Comparison of ENCODE assay signal across 8 mouse cellular contexts in the genomic region with DNA sequence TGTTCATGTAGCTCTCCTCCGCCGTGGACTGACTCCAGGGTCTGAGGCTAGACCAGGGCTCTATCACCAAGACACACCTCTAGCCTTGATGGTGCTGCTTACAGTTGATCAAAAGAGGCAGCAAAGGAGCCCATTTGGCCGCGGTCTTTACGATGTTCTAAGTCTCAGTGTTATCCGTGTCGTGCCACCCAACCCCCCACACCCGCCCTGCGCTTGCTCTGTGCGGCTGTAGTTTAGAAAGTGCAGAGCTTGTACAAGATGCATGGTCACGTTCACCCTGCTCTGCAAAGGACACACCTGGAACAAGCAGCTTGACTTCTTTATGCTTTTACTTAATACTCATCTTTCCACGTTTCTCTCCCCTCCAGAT. TPM values are rescaled to one million over a fixed set of nuclear protein-coding genes. Genes with fewer than 3 reads are reported as not detected.
DNase-seq lines count a peak whose midpoint lies in the region; ATAC-seq and TF ChIP-seq lines count a peak whose summit lies in the region.

No protein-coding gene starts in this region.

- no peaks in the 10 kb centered on the region for H3K9me3 ChIP-seq in heart, postnatal 0 days (replicated peaks; ENCODE audit: control insufficient read depth, low read length)
- no peaks in the 10 kb centered on the region for H3K9me3 ChIP-seq in liver, embryonic 16.5 days (replicated peaks; ENCODE audit: control insufficient read depth, low read length)
- no peaks in the 10 kb centered on the region for H3K9me3 ChIP-seq in stomach, postnatal 0 days (ENCODE audit: control insufficient read depth, low read length)

- DNase-seq in heart, adult 2 months: peak in 1 of 2 experiments; percentile 39
- no peak for DNase-seq in heart, adult 8-10 months (ENCODE audit: low spot score)
- DNase-seq in R1 (ENCODE audit: low read depth, low spot score) (peak; percentile 35), MN1 (ENCODE audit: low spot score) (no peak)
- no peak for DNase-seq in heart, postnatal 0 days (ENCODE audit: low spot score)
- DNase-seq in stomach, postnatal 0 days (ENCODE audit: low spot score): peak; percentile 38
- DNase-seq in cerebellum, postnatal 4 days (ENCODE audit: low spot score in 2 of 2): no peak

- TF ChIP-seq POLR2A in heart, adult 2 months (IDR thresholded peaks at IDR 0.05; ENCODE audit: insufficient read depth, low read depth, low read length): no peak

- H3K79me2 ChIP-seq in heart, adult 2 months (replicated peaks; ENCODE audit: control insufficient read depth, insufficient read depth, low read length): no peaks in the 10 kb centered on the region

- peak overlapping the region; percentile 53 for H3K4me3 ChIP-seq in heart, adult 2 months
- peak overlapping the region; percentile 48 for H3K4me3 ChIP-seq in heart, postnatal 0 days (ENCODE audit: low read depth, low read length)
- H3K4me3 ChIP-seq in liver, embryonic 16.5 days (ENCODE audit: low read depth, low read length): peak overlapping the region; percentile 59
- peak overlapping the region; percentile 26 for H3K4me3 ChIP-seq in stomach, postnatal 0 days (ENCODE audit: low read depth, low read length)

- ATAC-seq in heart, postnatal 0 days (ENCODE audit: insufficient read depth, low read depth): peak; percentile 71
- peak; percentile 77 for ATAC-seq in liver, embryonic 16.5 days (ENCODE audit: low read depth)
- ATAC-seq in stomach, postnatal 0 days (ENCODE audit: low FRiP score, low TSS enrichment): no peak

- 15% methylated on average over 12 of the region's 12 CpGs for WGBS in heart, adult 2 months
- WGBS in heart, postnatal 0 days: 14% methylated on average over 12 of the region's 12 CpGs
- WGBS in liver, embryonic 16.5 days (ENCODE audit: insufficient replicate concordance): 15% methylated on average over 12 of the region's 12 CpGs
- WGBS in stomach, postnatal 0 days: 45% methylated on average over 12 of the region's 12 CpGs

- peak overlapping the region; percentile 89 for H3K27ac ChIP-seq in heart, adult 2 months
- H3K27ac ChIP-seq in heart, postnatal 0 days (ENCODE audit: low read depth): peak overlapping the region; percentile 74
- peak overlapping the region; percentile 63 for H3K27ac ChIP-seq in liver, embryonic 16.5 days (ENCODE audit: low read length)
- H3K27ac ChIP-seq in stomach, postnatal 0 days (replicated peaks): 0 out of 2 replicates have a peak overlapping the region, but pooled peaks have one; percentile 30

- no peak for TF ChIP-seq CTCF in heart, adult 2 months (IDR thresholded peaks at IDR 0.05)
- no peak for TF ChIP-seq CTCF in heart, postnatal 0 days (IDR thresholded peaks at IDR 0.05; ENCODE audit: low read depth)
- TF ChIP-seq CTCF in stomach, postnatal 0 days (IDR thresholded peaks at IDR 0.05; ENCODE audit: low read depth): no peak

- H3K36me3 ChIP-seq in heart, adult 2 months (ENCODE audit: control insufficient read depth, insufficient read depth, low read length): peaks cover 4% of the 10 kb centered on the region
- H3K36me3 ChIP-seq in heart, postnatal 0 days (replicated peaks; ENCODE audit: control insufficient read depth, insufficient read depth, low read length): 0 out of 2 replicates have a peak, but pooled peaks cover 5% of the 10 kb centered on the region
- H3K36me3 ChIP-seq in liver, embryonic 16.5 days (ENCODE audit: control insufficient read depth, insufficient read depth): no peaks in the 10 kb centered on the region
- no peaks in the 10 kb centered on the region for H3K36me3 ChIP-seq in stomach, postnatal 0 days (ENCODE audit: control insufficient read depth, insufficient read depth, low read length)

- H3K9ac ChIP-seq in heart, adult 2 months (ENCODE audit: low read depth, low read length): peak overlapping the region; percentile 50
- H3K9ac ChIP-seq in heart, postnatal 0 days (replicated peaks; ENCODE audit: low read depth, low read length): peak overlapping the region; percentile 49
- H3K9ac ChIP-seq in liver, embryonic 16.5 days (ENCODE audit: low read depth, low read length): peak overlapping the region; percentile 27
- H3K9ac ChIP-seq in stomach, postnatal 0 days (ENCODE audit: low read length): peak overlapping the region; percentile 31

- peaks cover 8% of the 10 kb centered on the region for H3K4me1 ChIP-seq in heart, adult 2 months (ENCODE audit: control insufficient read depth, insufficient read depth, low read length)
- peaks cover 3% of the 10 kb centered on the region; the same call in 1 of the 2 replicates for H3K4me1 ChIP-seq in heart, postnatal 0 days (ENCODE audit: control insufficient read depth, insufficient read depth)
- peaks cover 17% of the 10 kb centered on the region for H3K4me1 ChIP-seq in liver, embryonic 16.5 days (ENCODE audit: control insufficient read depth, low read depth, low read length)
- H3K4me1 ChIP-seq in stomach, postnatal 0 days (replicated peaks; ENCODE audit: control insufficient read depth, insufficient read depth): no peaks in the 10 kb centered on the region

- intact Hi-C loops in heart, adult 2 months (cut with DNase I): loop anchor here (1.0 to 2.0 kb wide), 3 partner anchors 11 to 40 kb away; partner anchors contain the start of gene Acer2

- H3K4me2 ChIP-seq in heart, postnatal 0 days (ENCODE audit: low read depth, low read length): peak overlapping the region; percentile 74
- peak overlapping the region; percentile 74 for H3K4me2 ChIP-seq in liver, embryonic 16.5 days (ENCODE audit: low read depth, low read length)
- H3K4me2 ChIP-seq in stomach, postnatal 0 days (replicated peaks; ENCODE audit: low read depth): peak overlapping the region; percentile 52

- TF ChIP-seq EP300 in heart, adult 2 months (IDR thresholded peaks at IDR 0.05; ENCODE audit: insufficient read depth, low read depth, low read length): no peak
- no peak for TF ChIP-seq EP300 in heart, postnatal 0 days (IDR thresholded peaks at IDR 0.05; ENCODE audit: low read depth)
- TF ChIP-seq EP300 in stomach, postnatal 0 days (optimal IDR thresholded peaks at IDR 0.05): no peak

- no peaks in the 10 kb centered on the region for H3K27me3 ChIP-seq in heart, adult 2 months (ENCODE audit: control insufficient read depth, insufficient read depth, low read length)
- no peaks in the 10 kb centered on the region for H3K27me3 ChIP-seq in heart, postnatal 0 days (ENCODE audit: control insufficient read depth, insufficient read depth, low read length)
- no peaks in the 10 kb centered on the region for H3K27me3 ChIP-seq in liver, embryonic 16.5 days (ENCODE audit: control insufficient read depth, insufficient read depth, low read depth, low read length)
- H3K27me3 ChIP-seq in stomach, postnatal 0 days (ENCODE audit: control insufficient read depth, insufficient read depth, low read length): no peaks in the 10 kb centered on the region

RNA-seq across cellular contexts. Expression of gene Acer2, which starts 11.6 kb away (rescaled TPM):
- 10 to 100 TPM; 16.4 to 17.9 TPM for total RNA-seq in heart, adult 2 months (2021)
- polyA plus RNA-seq in heart, adult 2 months (2012; rRNA removed): 25.6 and 32.7 TPM in 2 replicates
- 10 to 100 TPM; 15.3 to 17.8 (median 17.6) TPM for total RNA-seq in heart, adult 8-10 months (2022)
- total RNA-seq in heart, postnatal 0 days (2014; rRNA removed; ENCODE audit: low replicate concordance): 42.9 and 71.1 TPM in 2 replicates
- 21.3 and 23.4 TPM in 2 replicates for polyA plus RNA-seq in heart, postnatal 0 days (2015; fragmentation: Nextera tagmentation; extraction: Ambion mirVana)
- 7.9 and 10.1 TPM in 2 replicates for polyA plus RNA-seq in liver, embryonic 16.5 days (2015; fragmentation: Nextera tagmentation; extraction: Ambion mirVana)
- polyA plus RNA-seq in stomach, postnatal 0 days (2015; fragmentation: Nextera tagmentation; extraction: Ambion mirVana): 15.9 and 16.2 TPM in 2 replicates

RNA-seq across cellular contexts. Expression of gene Rps6, which starts 28.6 kb away (rescaled TPM):
- 100 to 1,000 TPM; 491 to 601 TPM for total RNA-seq in heart, adult 2 months (2021)
- polyA plus RNA-seq in heart, adult 2 months (2012; rRNA removed): 325 and 404 TPM in 2 replicates
- total RNA-seq in heart, adult 8-10 months (2022): 100 to 1,000 TPM; 483 to 550 (median 520) TPM
- total RNA-seq in heart, postnatal 0 days (2014; rRNA removed; ENCODE audit: low replicate concordance): 1,057 and 1,230 TPM in 2 replicates
- polyA plus RNA-seq in heart, postnatal 0 days (2015; fragmentation: Nextera tagmentation; extraction: Ambion mirVana): 324 and 335 TPM in 2 replicates
- 367 and 434 TPM in 2 replicates for polyA plus RNA-seq in liver, embryonic 16.5 days (2015; fragmentation: Nextera tagmentation; extraction: Ambion mirVana)
- polyA plus RNA-seq in stomach, postnatal 0 days (2015; fragmentation: Nextera tagmentation; extraction: Ambion mirVana): 601 and 619 TPM in 2 replicates

Comparison
In these comparisons a context has a peak if more than half of its experiments do, and no peak if none do; other contexts are left out.
1. DNase-seq: peak in R1 (single experiment) and stomach, postnatal 0 days (single experiment); none in heart, adult 8-10 months (single experiment), heart, postnatal 0 days (single experiment), MN1 (single experiment) and cerebellum, postnatal 4 days (0 of 2).
2. H3K27ac ChIP-seq: peak in every context shown above with its lines; median percentile 89 in heart, adult 2 months; 74 in heart, postnatal 0 days; 63 in liver, embryonic 16.5 days; 30 in stomach, postnatal 0 days.
3. Peak in every context shown above with its lines, with median percentiles within 50 percentile points of each other: H3K4me3 ChIP-seq, H3K9ac ChIP-seq and H3K4me2 ChIP-seq.